14 mouse cellular contexts compared by ENCODE assay signal in genomic region chr12:73788850-73789249, GRCm38 (mm10).
DNase-seq lines count a peak whose midpoint lies in the region; ATAC-seq and TF ChIP-seq lines count a peak whose summit lies in the region.
"Had no signal": no experiment of that assay in that cellular context is flagged by ENCODE, and none has a peak within 500 bp of the region (broad histone marks: within the 10 kb centered on the region; RNA-seq: fewer than 3 reads in every experiment).

No protein-coding gene starts in this region.

- no peaks in the 10 kb centered on the region for H3K27me3 ChIP-seq in heart, embryonic 13.5 days (replicated peaks)
- no peaks in the 10 kb centered on the region for H3K27me3 ChIP-seq in myocyte (ENCODE audit: control insufficient read depth, insufficient read depth, insufficient read length)

- no peaks in the 10 kb centered on the region for H3K79me2 ChIP-seq in myocyte (ENCODE audit: control insufficient read depth, insufficient read depth)

- TF ChIP-seq POLR2A in myocyte (IDR thresholded peaks at IDR 0.05; ENCODE audit: insufficient read length, low read depth) = no peak

- no peaks in the 10 kb centered on the region for H3K36me3 ChIP-seq in heart, embryonic 13.5 days
- H3K36me3 ChIP-seq in myocyte (ENCODE audit: control insufficient read depth, insufficient read depth) = no peaks in the 10 kb centered on the region
- H3K36me3 ChIP-seq: embryonic facial prominence, embryonic 12.5 days; forebrain, embryonic 10.5 days had no signal

- H3K4me3 ChIP-seq in heart, embryonic 13.5 days = no peak overlapping the region
- no peak overlapping the region for H3K4me3 ChIP-seq in myocyte
- H3K4me3 ChIP-seq: embryonic facial prominence, embryonic 12.5 days; forebrain, embryonic 10.5 days; left cerebral cortex, adult 2 months had no signal

- peaks cover 76% of the 10 kb centered on the region for H3K4me1 ChIP-seq in heart, embryonic 13.5 days

- 7% methylated on average over 3 of the region's 3 CpGs for WGBS in heart, embryonic 13.5 days

- no peak overlapping the region for H3K4me2 ChIP-seq in heart, embryonic 13.5 days
- H3K4me2 ChIP-seq in myocyte (ENCODE audit: low read depth) = no peak overlapping the region
- H3K4me2 ChIP-seq: embryonic facial prominence, embryonic 12.5 days had no signal

- H3K9ac ChIP-seq in heart, embryonic 13.5 days = no peak overlapping the region
- H3K9ac ChIP-seq: embryonic facial prominence, embryonic 12.5 days had no signal

- intact Hi-C loops in heart, postnatal 36 days (cut with DNase I) = no loop called here

- no peak for ATAC-seq in heart, embryonic 13.5 days (ENCODE audit: extremely low read depth, insufficient number of reproducible peaks, low FRiP score, low TSS enrichment)
- ATAC-seq: hindbrain, postnatal 0 days; midbrain, embryonic 16.5 days had no signal

- peak overlapping the region; percentile 73 for H3K27ac ChIP-seq in heart, embryonic 13.5 days (replicated peaks)
- H3K27ac ChIP-seq: embryonic facial prominence, embryonic 12.5 days; forebrain, embryonic 10.5 days; hindbrain, postnatal 0 days; left cerebral cortex, adult 2 months had no signal

- DNase-seq in heart, postnatal 36 days = no peak
- peak; percentile 74 for DNase-seq in ovary, adult 18-20 months (ENCODE audit: low spot score)
- no peak for DNase-seq in ovary, postnatal 14 days (ENCODE audit: low spot score)
- DNase-seq in adrenal gland, postnatal 36 days = peak; percentile 66 to 72
- no peak for DNase-seq in left cerebral cortex, adult 8-10 months (ENCODE audit: low spot score in 2 of 2)
- DNase-seq in urinary bladder, adult 2 months (ENCODE audit: low spot score) = no peak
- DNase-seq: liver had no signal

- H3K9me3 ChIP-seq in heart, embryonic 13.5 days = no peaks in the 10 kb centered on the region
- H3K9me3 ChIP-seq: embryonic facial prominence, embryonic 12.5 days; forebrain, embryonic 10.5 days had no signal

- no peak overlapping the region for H3ac ChIP-seq in myocyte (ENCODE audit: control insufficient read depth, insufficient read length)

TF ChIP-seq in myocyte, 11 proteins besides CTCF, POLR2A, EP300 and RAD21:
- TF ChIP-seq REST (IDR thresholded peaks at IDR 0.05; ENCODE audit: insufficient read depth, insufficient read length) (no peak), CEBPB (IDR thresholded peaks at IDR 0.05; ENCODE audit: insufficient read depth, poor library complexity, severe bottlenecking) (no peak), TCF12 (IDR thresholded peaks at IDR 0.05; ENCODE audit: insufficient read depth, poor library complexity, severe bottlenecking) (no peak), POLR2AphosphoS2 (IDR thresholded peaks at IDR 0.05; ENCODE audit: insufficient read length, low read depth) (no peak), TCF3 (IDR thresholded peaks at IDR 0.05; ENCODE audit: insufficient read length, low read depth) (no peak), MYOD1 (IDR thresholded peaks at IDR 0.05; ENCODE audit: control insufficient read depth in 1 of 3, insufficient read length in 2 of 3, low read depth in 2 of 3) (peak in 2 of 3 experiments; percentile 45 to 67), SRF (IDR thresholded peaks at IDR 0.05; ENCODE audit: control insufficient read depth, insufficient read length, low read depth) (no peak), USF1 (IDR thresholded peaks at IDR 0.05; ENCODE audit: low read depth) (no peak), MYOG (IDR thresholded peaks at IDR 0.05; ENCODE audit: control insufficient read depth in 1 of 3, insufficient read depth in 1 of 3, insufficient read length in 2 of 3, low read depth in 2 of 3) (peak in 1 of 3 experiments; percentile 59), E2F4 (IDR thresholded peaks at IDR 0.05; ENCODE audit: insufficient read depth) (no peak)

Comparison
In these comparisons a context has a peak if more than half of its experiments do, and no peak if none do; other contexts are left out.
1. DNase-seq: peak in ovary, adult 18-20 months (single experiment) and adrenal gland, postnatal 36 days (2 of 2); none in heart, postnatal 36 days (0 of 2), ovary, postnatal 14 days (single experiment), left cerebral cortex, adult 8-10 months (0 of 2) and urinary bladder, adult 2 months (single experiment).